Mouse (Mus musculus): ENCODE measurements at regions not wholly inside any gene's neighbourhood (a gene's known extent, or its start where the extent isn't known, plus 50 kb on each side); places are given as distances from the start of the nearest gene placed in this dataset.

DNA sequence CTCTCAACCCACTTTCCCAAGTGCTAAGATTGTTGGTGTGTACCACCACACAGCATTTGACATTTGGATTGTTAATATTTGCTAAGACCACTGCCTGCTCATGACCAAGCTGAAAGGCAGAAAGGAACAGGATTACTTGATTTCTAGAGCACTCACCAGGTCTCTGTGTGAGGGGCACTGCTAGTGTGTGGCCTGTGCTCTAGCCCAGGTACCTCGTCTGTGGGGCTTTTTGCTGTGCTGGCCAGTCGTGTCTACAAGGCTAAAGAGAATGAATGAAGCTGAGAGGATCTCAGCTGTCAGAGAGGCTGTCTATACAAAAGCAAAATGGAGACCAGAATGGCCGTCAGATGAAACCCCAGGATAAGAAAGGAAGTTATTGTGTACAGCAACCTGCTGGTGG lies 95.0 kb downstream of the Tmco5 start:
- Histone ChIP-seq H3K9ac (no peak overlapping the region), H3K4me3 (no peak overlapping the region), H3K9me3 (no peaks in the 10 kb centered on the region), H3K27me3 (0 out of 2 replicates have a peak, but pooled peaks cover 6% of the 10 kb centered on the region), H3K4me1 (peaks cover 55% of the 10 kb centered on the region), H3K27ac (no peak overlapping the region), H3K4me2 (no peak overlapping the region), H3K36me3 (no peaks in the 10 kb centered on the region)
- ATAC-seq (ENCODE audit: insufficient number of reproducible peaks, insufficient read depth, low FRiP score, low TSS enrichment, low read depth) = no peak
- 63% methylated on average over 3 of the region's 3 CpGs for WGBS

DNA sequence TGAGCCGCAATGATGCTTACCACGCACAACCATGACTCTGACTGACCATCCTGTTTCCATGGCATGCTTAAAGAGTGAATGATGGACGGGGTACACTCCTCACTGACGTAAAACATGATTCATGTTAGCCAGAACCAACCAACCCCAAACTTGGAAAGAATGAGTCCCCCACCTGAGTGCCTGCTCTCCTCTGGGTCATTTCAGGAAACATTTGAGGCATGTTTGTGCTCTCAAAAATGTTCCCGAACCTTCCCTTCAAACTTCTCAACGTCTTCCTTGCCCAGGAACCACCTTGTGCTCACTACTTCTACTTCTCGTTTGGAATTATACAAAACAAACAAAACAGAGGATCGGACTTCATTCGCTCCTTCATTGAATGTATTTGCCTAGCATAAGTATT lies 95.7 kb downstream of the Tmco5 start:
- peaks cover 61% of the 10 kb centered on the region for H3K4me1 ChIP-seq
- no peak overlapping the region for H3K4me3 ChIP-seq
- 74% methylated on average over 9 of the region's 9 CpGs for WGBS
- H3K36me3 ChIP-seq = no peaks in the 10 kb centered on the region
- peak overlapping the region; percentile 97; the same call in 1 of the 2 replicates for H3K27ac ChIP-seq
- no peaks in the 10 kb centered on the region for H3K9me3 ChIP-seq
- 0 out of 2 replicates have a peak, but pooled peaks cover under 1% of the 10 kb centered on the region for H3K27me3 ChIP-seq
- no peak for ATAC-seq (ENCODE audit: insufficient number of reproducible peaks, insufficient read depth, low FRiP score, low TSS enrichment, low read depth)
- no peak overlapping the region for H3K9ac ChIP-seq
- 0 out of 2 replicates have a peak overlapping the region, but pooled peaks have one; percentile 85 for H3K4me2 ChIP-seq

DNA sequence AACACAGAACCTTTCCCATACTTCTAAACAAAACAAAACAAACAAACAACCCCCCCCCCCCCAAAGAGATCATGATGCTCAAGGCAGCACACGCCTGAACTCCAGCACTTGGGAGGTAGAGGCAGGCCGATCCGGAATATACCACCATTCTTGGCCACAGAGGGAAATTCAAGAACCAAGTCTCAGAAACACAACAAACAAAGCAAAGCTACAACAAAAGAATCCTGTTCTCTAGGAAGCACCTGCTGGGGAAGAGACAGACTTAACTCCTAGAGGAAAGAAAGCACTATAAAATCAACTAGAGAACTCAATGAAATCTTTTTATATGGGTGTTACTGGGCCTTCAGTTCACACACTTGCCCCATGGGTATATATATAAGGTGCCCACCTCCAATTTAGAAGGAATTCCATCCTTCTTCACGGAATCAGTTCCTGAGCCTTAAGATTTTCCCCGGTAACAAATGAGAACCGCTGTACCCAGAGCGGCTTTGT lies 96.1 kb downstream of the Tmco5 start:
- peak overlapping the region; percentile 82; the same call in 1 of the 2 replicates for H3K9ac ChIP-seq
- no peak for ATAC-seq (ENCODE audit: insufficient number of reproducible peaks, insufficient read depth, low FRiP score, low TSS enrichment, low read depth)
- WGBS = 21% methylated on average over 7 of the region's 7 CpGs
- peak overlapping the region; percentile 97 for H3K27ac ChIP-seq
- H3K4me1 ChIP-seq = peaks cover 66% of the 10 kb centered on the region
- no peaks in the 10 kb centered on the region for H3K9me3 ChIP-seq
- no peaks in the 10 kb centered on the region for H3K36me3 ChIP-seq
- no peaks in the 10 kb centered on the region for H3K27me3 ChIP-seq
- peak overlapping the region; percentile 85 for H3K4me2 ChIP-seq
- peak overlapping the region; percentile 54; the same call in 1 of the 2 replicates for H3K4me3 ChIP-seq

DNA sequence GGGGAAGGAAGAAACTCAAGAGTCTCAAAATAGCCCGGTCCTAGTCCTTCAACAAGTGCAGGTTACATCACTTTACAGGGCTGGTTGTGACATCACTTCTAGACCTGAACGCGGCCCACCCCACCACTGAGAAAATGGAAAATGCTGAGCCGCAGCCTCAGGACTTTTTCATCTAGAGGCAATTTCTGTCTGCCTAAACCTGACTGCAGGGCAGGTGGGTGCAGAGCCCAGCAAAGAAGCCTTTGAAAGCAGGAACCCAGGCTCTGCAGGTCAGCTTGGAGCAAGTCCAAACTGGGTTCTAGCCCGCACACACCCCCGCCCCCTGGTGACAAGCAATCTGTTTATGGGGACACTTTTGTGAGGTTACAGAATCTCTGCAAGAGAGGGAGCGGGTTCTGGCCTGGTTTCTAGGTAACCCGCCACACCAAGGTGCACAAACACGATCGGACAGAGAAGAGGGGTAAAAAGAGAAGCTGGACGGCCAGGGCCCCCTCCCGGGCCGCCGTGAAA lies 96.7 kb downstream of the Tmco5 start:
- no peaks in the 10 kb centered on the region for H3K36me3 ChIP-seq
- peaks cover 70% of the 10 kb centered on the region for H3K4me1 ChIP-seq
- H3K4me2 ChIP-seq = peak overlapping the region; percentile 85
- 1% methylated on average over 14 of the region's 14 CpGs for WGBS
- H3K4me3 ChIP-seq = peak overlapping the region; percentile 54
- no peak for ATAC-seq (ENCODE audit: insufficient number of reproducible peaks, insufficient read depth, low FRiP score, low TSS enrichment, low read depth)
- H3K9me3 ChIP-seq = no peaks in the 10 kb centered on the region
- H3K27me3 ChIP-seq = no peaks in the 10 kb centered on the region
- H3K27ac ChIP-seq = peak overlapping the region; percentile 97
- H3K9ac ChIP-seq = peak overlapping the region; percentile 82

DNA sequence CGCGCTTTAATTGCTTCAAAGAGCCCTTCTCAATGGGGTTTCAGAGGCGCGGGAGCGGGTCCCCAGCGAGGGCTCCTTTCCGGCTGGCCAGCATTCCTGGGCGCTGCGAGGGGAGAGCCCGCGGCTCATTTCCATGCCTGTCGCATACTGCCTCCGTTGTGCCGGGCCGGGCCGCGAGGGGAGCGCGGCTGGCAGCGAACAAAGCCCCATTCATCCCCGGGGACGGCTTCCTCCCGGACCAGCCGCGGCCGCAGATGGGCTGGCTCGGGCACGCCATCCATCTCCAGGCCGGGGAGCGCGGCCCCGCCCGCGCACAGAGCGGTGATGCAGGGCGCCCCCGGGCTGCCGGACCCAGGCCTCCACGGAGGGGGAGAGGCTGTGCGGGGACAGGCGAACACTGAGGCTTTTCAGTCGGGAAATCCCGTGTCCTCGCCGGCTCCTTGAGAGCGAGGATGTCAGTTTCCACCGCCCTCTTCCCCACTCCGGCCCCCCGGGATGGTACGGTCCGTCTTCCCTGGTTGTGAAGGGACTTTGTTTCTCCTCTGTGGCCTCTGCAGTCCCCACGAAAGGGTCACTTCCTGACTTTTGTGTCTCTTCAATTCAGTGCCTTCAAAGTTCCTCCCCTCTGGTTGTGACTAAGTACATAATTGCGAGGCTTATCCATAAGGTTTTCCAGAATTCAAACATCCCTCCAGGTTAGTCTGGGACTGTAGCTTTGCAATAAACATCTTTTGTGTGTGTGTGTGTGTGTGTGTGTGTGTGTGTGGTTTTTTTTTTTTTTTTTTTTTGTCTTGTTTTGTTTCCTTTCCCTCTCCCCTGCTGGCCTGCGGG lies 97.3 kb downstream of the Tmco5 start:
- H3K4me3 ChIP-seq = peak overlapping the region; percentile 54
- no peaks in the 10 kb centered on the region for H3K27me3 ChIP-seq
- peak overlapping the region; percentile 85 for H3K4me2 ChIP-seq
- H3K9me3 ChIP-seq = no peaks in the 10 kb centered on the region
- H3K4me1 ChIP-seq = peaks cover 73% of the 10 kb centered on the region
- no peaks in the 10 kb centered on the region for H3K36me3 ChIP-seq
- H3K9ac ChIP-seq = peak overlapping the region; percentile 82
- ATAC-seq (ENCODE audit: insufficient number of reproducible peaks, insufficient read depth, low FRiP score, low TSS enrichment, low read depth) = peak; percentile 78
- H3K27ac ChIP-seq = peak overlapping the region; percentile 97
- WGBS = under 1% methylated on average over 54 of the region's 54 CpGs

DNA sequence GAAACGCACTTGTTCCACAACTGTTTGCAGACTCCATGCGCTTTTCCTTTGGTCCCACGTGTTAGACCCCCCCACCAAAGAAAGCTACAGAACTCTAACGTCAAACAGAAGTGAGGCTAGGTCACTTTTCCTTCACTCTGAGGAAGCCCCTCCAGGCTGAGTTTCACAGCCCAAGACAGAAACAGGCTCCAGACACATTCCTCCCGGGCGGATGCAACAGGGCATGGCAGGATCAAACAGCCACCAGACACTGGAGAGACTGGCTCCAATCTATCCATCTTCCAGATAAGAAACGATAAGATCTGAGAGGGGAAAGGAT lies 97.9 kb downstream of the Tmco5 start:
- 2% methylated on average over 7 of the region's 7 CpGs for WGBS
- H3K4me3 ChIP-seq = peak overlapping the region; percentile 54; the same call in 1 of the 2 replicates
- H3K27ac ChIP-seq = peak overlapping the region; percentile 97
- H3K9ac ChIP-seq = peak overlapping the region; percentile 82
- ATAC-seq (ENCODE audit: insufficient number of reproducible peaks, insufficient read depth, low FRiP score, low TSS enrichment, low read depth) = no peak
- no peaks in the 10 kb centered on the region for H3K27me3 ChIP-seq
- H3K4me1 ChIP-seq = peaks cover 72% of the 10 kb centered on the region
- peak overlapping the region; percentile 85 for H3K4me2 ChIP-seq
- no peaks in the 10 kb centered on the region for H3K36me3 ChIP-seq
- H3K9me3 ChIP-seq = no peaks in the 10 kb centered on the region

DNA sequence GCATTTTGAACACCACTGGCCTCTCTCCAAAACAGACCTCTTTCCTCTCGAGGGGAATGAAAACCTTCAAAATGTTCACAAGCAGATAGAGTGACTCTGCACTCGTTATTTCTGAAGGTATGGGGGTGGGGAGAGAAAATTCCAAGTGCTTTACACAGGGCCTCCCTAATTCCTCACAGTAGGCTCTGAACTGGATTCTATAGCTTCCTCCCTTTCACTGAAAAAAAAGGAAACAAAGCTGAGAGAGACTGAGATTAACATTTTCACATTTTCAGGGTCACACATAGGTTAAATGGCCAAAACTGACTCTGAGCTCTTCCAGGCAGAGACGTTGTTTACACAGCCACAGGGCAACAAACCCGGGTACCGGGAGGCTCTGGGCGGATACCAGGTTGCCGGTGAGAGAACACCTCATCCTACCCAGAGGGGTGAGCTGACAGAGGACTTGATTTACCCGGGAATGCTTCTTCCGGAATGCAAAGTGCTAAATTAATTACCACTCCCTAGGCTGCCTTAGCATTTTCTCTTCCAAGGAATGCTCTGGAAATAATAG lies 98.5 kb downstream of the Tmco5 start:
- Histone ChIP-seq H3K4me2 (peak overlapping the region; percentile 85; the same call in 1 of the 2 replicates), H3K4me1 (peaks cover 66% of the 10 kb centered on the region), H3K9me3 (no peaks in the 10 kb centered on the region), H3K27ac (peak overlapping the region; percentile 97), H3K27me3 (no peaks in the 10 kb centered on the region), H3K36me3 (no peaks in the 10 kb centered on the region), H3K4me3 (no peak overlapping the region), H3K9ac (no peak overlapping the region)
- no peak for ATAC-seq (ENCODE audit: insufficient number of reproducible peaks, insufficient read depth, low FRiP score, low TSS enrichment, low read depth)
- 9% methylated on average over 9 of the region's 9 CpGs for WGBS

DNA sequence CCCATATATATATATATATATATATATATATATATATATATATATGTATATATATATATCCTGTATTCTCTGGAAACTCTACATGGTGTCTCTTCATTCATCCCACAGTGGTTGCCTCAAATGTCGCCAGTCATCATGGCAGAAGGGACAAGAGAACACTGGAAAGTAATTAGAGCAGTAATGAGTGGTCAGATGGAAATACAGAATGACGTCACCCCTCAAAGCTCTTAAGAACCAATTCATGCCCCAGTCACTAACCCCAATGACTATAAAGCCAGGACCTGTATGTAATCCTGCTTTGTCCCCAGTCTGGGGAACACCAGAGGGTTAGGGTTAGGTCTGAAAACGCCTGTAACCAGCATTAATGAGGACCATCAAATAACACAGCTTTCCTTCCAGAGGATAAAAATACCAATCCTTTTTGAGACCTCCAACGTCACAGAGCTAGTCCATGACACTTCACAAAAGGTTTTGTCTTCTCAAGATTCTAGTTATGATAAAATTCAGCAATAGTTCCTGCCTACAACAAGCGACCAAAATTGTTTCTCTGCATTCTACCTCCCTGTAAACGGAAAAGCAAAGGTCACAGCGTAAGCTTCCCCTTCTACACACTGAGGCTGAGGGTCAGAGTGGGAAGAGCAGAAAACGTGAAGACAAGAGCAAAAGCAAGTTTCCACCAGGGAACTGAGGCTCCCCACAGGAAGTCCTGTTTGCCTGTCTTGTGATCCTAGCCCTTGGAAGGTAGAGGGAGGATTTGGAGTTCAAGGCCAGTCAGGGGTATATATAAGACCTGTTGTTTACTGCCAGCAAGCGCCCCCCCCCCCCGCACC lies 99.5 kb downstream of the Tmco5 start:
- peaks cover 56% of the 10 kb centered on the region for H3K4me1 ChIP-seq
- peak overlapping the region; percentile 68; the same call in 1 of the 2 replicates for H3K27ac ChIP-seq
- peaks cover 3% of the 10 kb centered on the region; the same call in 1 of the 2 replicates for H3K9me3 ChIP-seq
- H3K27me3 ChIP-seq = no peaks in the 10 kb centered on the region
- ATAC-seq (ENCODE audit: insufficient number of reproducible peaks, insufficient read depth, low FRiP score, low TSS enrichment, low read depth) = no peak
- H3K4me2 ChIP-seq = no peak overlapping the region
- H3K4me3 ChIP-seq = no peak overlapping the region
- no peak overlapping the region for H3K9ac ChIP-seq
- no peaks in the 10 kb centered on the region for H3K36me3 ChIP-seq
- WGBS = 51% methylated on average over 10 of the region's 10 CpGs

DNA sequence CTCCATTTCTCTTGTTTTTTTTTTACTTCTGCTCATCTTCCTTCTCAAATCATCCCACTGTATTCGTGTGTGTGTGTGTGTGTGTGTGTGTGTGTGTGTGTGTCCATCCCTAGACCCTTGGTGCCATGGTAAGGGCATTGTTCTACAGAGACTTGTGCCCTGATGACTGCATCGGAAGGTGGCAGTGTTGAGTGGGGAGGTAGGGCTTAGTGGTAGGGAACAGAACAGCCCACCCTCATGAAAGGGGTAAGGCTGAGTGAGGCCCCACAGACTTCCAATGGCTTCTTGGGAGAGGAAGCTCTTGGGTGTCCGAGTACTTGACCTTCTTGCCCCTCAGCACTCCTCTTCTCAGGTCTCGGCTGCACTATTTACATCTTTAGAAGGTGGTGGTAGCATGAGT lies 100.3 kb downstream of the Tmco5 start:
- Histone ChIP-seq H3K27me3 (no peaks in the 10 kb centered on the region), H3K9me3 (peaks cover 3% of the 10 kb centered on the region; the same call in 1 of the 2 replicates), H3K27ac (peak overlapping the region; percentile 68), H3K4me3 (no peak overlapping the region), H3K4me1 (peaks cover 48% of the 10 kb centered on the region), H3K36me3 (no peaks in the 10 kb centered on the region), H3K9ac (no peak overlapping the region), H3K4me2 (no peak overlapping the region)
- 41% methylated on average over 4 of the region's 4 CpGs for WGBS
- no peak for ATAC-seq (ENCODE audit: insufficient number of reproducible peaks, insufficient read depth, low FRiP score, low TSS enrichment, low read depth)

DNA sequence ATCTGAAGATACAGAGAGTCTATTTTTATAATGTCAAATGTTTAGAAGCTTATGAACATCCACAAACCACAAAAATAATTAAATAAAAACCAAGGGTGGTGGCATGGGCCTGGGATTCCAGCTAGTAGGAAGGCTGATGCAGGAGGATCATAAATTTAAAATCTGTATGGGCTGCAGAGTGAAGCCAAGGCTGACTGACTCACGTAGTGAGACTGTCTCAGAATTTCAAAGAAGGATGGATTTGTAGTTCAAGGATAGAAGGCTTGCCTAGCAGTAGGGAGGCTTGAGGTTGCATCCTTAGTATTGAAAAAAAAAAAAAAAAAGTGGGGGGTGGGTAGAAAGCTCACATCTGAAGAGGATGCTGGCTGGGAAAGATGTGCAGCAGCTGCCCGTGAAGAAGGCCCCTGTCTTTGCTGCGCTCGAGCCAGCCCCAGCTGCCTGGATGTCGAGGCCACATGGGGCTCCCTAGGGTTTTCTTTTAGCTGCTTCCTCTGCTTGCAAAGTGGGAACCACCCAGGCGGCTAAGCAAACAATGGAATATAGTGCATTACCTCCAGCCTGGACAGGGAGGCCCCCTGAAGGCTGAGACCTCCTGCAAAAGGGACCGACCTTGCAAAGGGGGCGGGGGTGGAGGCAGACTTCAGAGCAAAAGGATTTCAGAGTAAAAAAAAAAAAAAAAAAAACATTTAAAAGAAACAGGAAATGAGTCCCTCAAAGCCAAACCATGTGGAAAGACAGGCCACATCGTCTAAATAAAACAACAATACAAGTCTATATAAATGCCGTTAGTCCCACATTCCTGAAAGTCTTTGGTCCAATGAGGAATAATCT lies 101.3 kb downstream of the Tmco5 start:
- Histone ChIP-seq H3K9me3 (peaks cover 3% of the 10 kb centered on the region; the same call in 1 of the 2 replicates), H3K4me3 (no peak overlapping the region), H3K27me3 (no peaks in the 10 kb centered on the region), H3K27ac (peak overlapping the region; percentile 75), H3K4me1 (peaks cover 42% of the 10 kb centered on the region), H3K36me3 (no peaks in the 10 kb centered on the region), H3K9ac (no peak overlapping the region; the same call in 1 of the 2 replicates), H3K4me2 (no peak overlapping the region)
- ATAC-seq (ENCODE audit: insufficient number of reproducible peaks, insufficient read depth, low FRiP score, low TSS enrichment, low read depth) = no peak
- 8% methylated on average over 10 of the region's 10 CpGs for WGBS
